Comparison of ENCODE assay signal across 23 mouse cellular contexts in the genomic region with DNA sequence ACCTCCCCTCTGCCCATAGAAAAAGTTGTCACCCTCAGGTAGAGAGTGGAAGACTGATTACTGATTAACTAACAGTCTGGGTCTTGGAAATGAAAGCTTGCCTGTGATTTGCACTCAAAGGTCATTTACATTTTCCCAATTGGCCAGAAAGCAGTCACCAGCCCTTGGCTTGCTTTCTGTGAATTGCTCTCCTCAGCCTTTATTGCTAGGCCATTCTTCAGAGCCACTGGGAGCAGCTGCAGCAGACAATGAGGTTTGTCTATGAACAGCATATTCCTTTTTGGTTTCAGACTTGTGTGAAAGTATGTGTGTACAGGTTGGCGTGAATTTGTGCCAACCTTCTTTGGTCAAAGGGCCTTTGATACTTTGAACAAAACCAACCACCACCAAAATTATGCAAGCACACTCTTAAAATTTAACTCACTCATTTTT. TPM values are rescaled to one million over a fixed set of nuclear protein-coding genes. Genes with fewer than 3 reads are reported as not detected.
DNase-seq lines count a peak whose midpoint lies in the region; ATAC-seq and TF ChIP-seq lines count a peak whose summit lies in the region.
"Had no signal": no experiment of that assay in that cellular context is flagged by ENCODE, and none has a peak within 500 bp of the region (broad histone marks: within the 10 kb centered on the region; RNA-seq: fewer than 3 reads in every experiment).

No protein-coding gene starts in this region.

- H3K4me2 ChIP-seq in liver, embryonic 11.5 days: no peak overlapping the region
- H3K4me2 ChIP-seq: embryonic facial prominence, embryonic 13.5 days; hindbrain, embryonic 15.5 days; limb, embryonic 13.5 days; neural tube, embryonic 12.5 days had no signal

- H3K27ac ChIP-seq in liver, adult 2 months (replicated peaks; ENCODE audit: insufficient read depth, low read depth, low read length): peak overlapping the region; percentile 99
- H3K27ac ChIP-seq in liver, embryonic 11.5 days (ENCODE audit: low read depth, low read length): no peak overlapping the region
- H3K27ac ChIP-seq: embryonic facial prominence, embryonic 13.5 days; forebrain, embryonic 10.5 days; hindbrain, embryonic 15.5 days; limb, embryonic 13.5 days; neural tube, embryonic 12.5 days had no signal

- TF ChIP-seq POLR2A in liver, adult 2 months (IDR thresholded peaks at IDR 0.05; ENCODE audit: extremely low read depth, insufficient read depth, low read length): no peak

- TF ChIP-seq CTCF in liver, adult 2 months (IDR thresholded peaks at IDR 0.05; ENCODE audit: low read depth, low read length): no peak

- no peaks in the 10 kb centered on the region for H3K36me3 ChIP-seq in liver, adult 2 months (ENCODE audit: control insufficient read depth, insufficient read depth, low read length)
- H3K36me3 ChIP-seq in liver, embryonic 11.5 days (ENCODE audit: control insufficient read depth, insufficient read depth, low read length): no peaks in the 10 kb centered on the region
- H3K36me3 ChIP-seq: embryonic facial prominence, embryonic 13.5 days; forebrain, embryonic 10.5 days; hindbrain, embryonic 15.5 days; limb, embryonic 13.5 days; neural tube, embryonic 12.5 days had no signal

- no peaks in the 10 kb centered on the region; the same call in 1 of the 2 replicates for H3K79me2 ChIP-seq in liver, adult 2 months (ENCODE audit: control insufficient read depth, insufficient read depth, low read length)

- DNase-seq in liver, adult 2 months (ENCODE audit: extremely low read depth, low read depth, low spot score): peak; percentile 95
- no peak for DNase-seq in liver, embryonic 11.5 days (ENCODE audit: low spot score)
- DNase-seq in kidney, adult 11 months: peak; percentile 79
- peak; percentile 18 for DNase-seq in kidney, postnatal 10 days
- DNase-seq in yolk sac, embryonic 10.5 days (ENCODE audit: low spot score): peak; percentile 21
- DNase-seq in heart, postnatal 25 days (ENCODE audit: low spot score): no peak
- DNase-seq in adrenal gland, adult 8-10 months: no peak
- DNase-seq: adrenal gland, adult 2 months; cerebellum, postnatal 10 days had no signal

- H3K4me3 ChIP-seq in liver, adult 2 months (ENCODE audit: insufficient read depth, low read depth, low read length): peak overlapping the region; percentile 71
- H3K4me3 ChIP-seq in liver, embryonic 11.5 days (ENCODE audit: low read depth, low read length): no peak overlapping the region
- H3K4me3 ChIP-seq: embryonic facial prominence, embryonic 13.5 days; forebrain, embryonic 10.5 days; hindbrain, embryonic 15.5 days; limb, embryonic 13.5 days; neural tube, embryonic 12.5 days had no signal

- intact Hi-C loops in heart, postnatal 25 days (cut with DNase I): no loop called here

- 11% methylated on average over 1 of the region's 1 CpGs for WGBS in liver, adult 2 months
- WGBS in liver, embryonic 11.5 days: 75% methylated on average over 1 of the region's 1 CpGs

- H3K9ac ChIP-seq in liver, adult 2 months (ENCODE audit: low read depth, low read length): peak overlapping the region; percentile 70
- no peak overlapping the region for H3K9ac ChIP-seq in liver, embryonic 11.5 days (ENCODE audit: low read depth, low read length)
- H3K9ac ChIP-seq: embryonic facial prominence, embryonic 13.5 days; hindbrain, embryonic 15.5 days; limb, embryonic 13.5 days; neural tube, embryonic 12.5 days had no signal

- H3K27me3 ChIP-seq in liver, adult 2 months (ENCODE audit: control insufficient read depth, insufficient read depth, low read length): no peaks in the 10 kb centered on the region
- no peaks in the 10 kb centered on the region for H3K27me3 ChIP-seq in liver, embryonic 11.5 days (replicated peaks; ENCODE audit: control insufficient read depth, insufficient read depth, low read length)
- H3K27me3 ChIP-seq: embryonic facial prominence, embryonic 13.5 days; hindbrain, embryonic 15.5 days; limb, embryonic 13.5 days; neural tube, embryonic 12.5 days had no signal

- H3K4me1 ChIP-seq in liver, adult 2 months (ENCODE audit: control insufficient read depth, insufficient read depth, low read length): peaks cover 2% of the 10 kb centered on the region; the same call in 1 of the 2 replicates
- H3K4me1 ChIP-seq in liver, embryonic 11.5 days (replicated peaks; ENCODE audit: control insufficient read depth, insufficient read depth, low read length): no peaks in the 10 kb centered on the region
- H3K4me1 ChIP-seq: embryonic facial prominence, embryonic 13.5 days; forebrain, embryonic 10.5 days; hindbrain, embryonic 15.5 days; limb, embryonic 13.5 days; neural tube, embryonic 12.5 days had no signal

- ATAC-seq in liver, embryonic 11.5 days (replicated peaks; ENCODE audit: low FRiP score): no peak

- H3K9me3 ChIP-seq in liver, embryonic 11.5 days (ENCODE audit: control insufficient read depth, low read length): no peaks in the 10 kb centered on the region
- H3K9me3 ChIP-seq: embryonic facial prominence, embryonic 13.5 days; forebrain, embryonic 10.5 days; hindbrain, embryonic 15.5 days; limb, embryonic 13.5 days; neural tube, embryonic 12.5 days had no signal

RNA-seq across cellular contexts. Expression of a gene that starts 6.0 kb away (rescaled TPM):
- total RNA-seq in liver, adult 2 months (2014; rRNA removed): 118 and 122 TPM in 2 replicates
- polyA plus RNA-seq in liver, adult 2 months (2012; rRNA removed): 32.7 and 36.3 TPM in 2 replicates
- polyA plus RNA-seq in liver, embryonic 11.5 days (2014; fragmentation: Nextera tagmentation; extraction: Ambion mirVana): 0.12 and 0.65 TPM in 2 replicates
- total RNA-seq in heart, postnatal 25 days (2021): under 1 TPM; 0.36 to 0.45 TPM
- under 1 TPM in 2 of 4 experiments, not detected in 2; 0.08 to 0.20 TPM for total RNA-seq in adrenal gland, adult 8-10 months (2022)
- total RNA-seq: layer of hippocampus, adult 8-10 months had no signal
- polyA plus RNA-seq: embryonic facial prominence, embryonic 13.5 days; forebrain, embryonic 10.5 days had no signal

RNA-seq across cellular contexts. Expression of a gene that starts 21.5 kb away (rescaled TPM):
- total RNA-seq in liver, adult 2 months (2014; rRNA removed): 0.13 TPM in 1 of 2 replicates, not detected in the other
- polyA plus RNA-seq in liver, adult 2 months (2012; rRNA removed): 0.15 TPM in 1 of 2 replicates, not detected in the other
- polyA plus RNA-seq in liver, embryonic 11.5 days (2014; fragmentation: Nextera tagmentation; extraction: Ambion mirVana): not detected in 2 replicates
- total RNA-seq in heart, postnatal 25 days (2021): not detected
- not detected for total RNA-seq in adrenal gland, adult 8-10 months (2022)
- total RNA-seq: adrenal gland, adult 2 months; ES-E14; gastrocnemius, adult 18-20 months; heart, adult 8-10 months; layer of hippocampus, adult 8-10 months; left cerebral cortex, adult 8-10 months; megakaryocyte, adult 5-6 weeks had no signal
- polyA plus RNA-seq: adrenal gland, adult 2 months; embryonic facial prominence, embryonic 13.5 days; forebrain, embryonic 10.5 days; heart, postnatal 0 days; hindbrain, embryonic 15.5 days; limb, embryonic 13.5 days; lung, embryonic 16.5 days; neural tube, embryonic 12.5 days; urinary bladder, adult 2 months had no signal

RNA-seq across cellular contexts. Expression of a gene that starts 49.0 kb away (rescaled TPM):
- 0.13 and 0.46 TPM in 2 replicates for total RNA-seq in liver, adult 2 months (2014; rRNA removed)
- polyA plus RNA-seq in liver, adult 2 months (2012; rRNA removed): not detected in 2 replicates
- polyA plus RNA-seq in liver, embryonic 11.5 days (2014; fragmentation: Nextera tagmentation; extraction: Ambion mirVana): 2.5 and 3.4 TPM in 2 replicates
- 1 to 10 TPM; 1.1 to 1.6 TPM for total RNA-seq in heart, postnatal 25 days (2021)
- total RNA-seq in adrenal gland, adult 8-10 months (2022): 1 to 10 TPM; 2.0 to 3.2 (median 2.3) TPM
- total RNA-seq: ES-E14 had no signal
- polyA plus RNA-seq: adrenal gland, adult 2 months had no signal

Comparison
In these comparisons a context has a peak if more than half of its experiments do, and no peak if none do; other contexts are left out.
1. DNase-seq: peak in liver, adult 2 months (single experiment), kidney, adult 11 months (single experiment), kidney, postnatal 10 days (single experiment) and yolk sac, embryonic 10.5 days (single experiment); none in liver, embryonic 11.5 days (single experiment), heart, postnatal 25 days (single experiment) and adrenal gland, adult 8-10 months (single experiment).
2. RNA of a gene that starts 6.0 kb away (total RNA-seq): 118 to 122 TPM in liver, adult 2 months; 0.36 to 0.45 TPM in heart, postnatal 25 days and 0.08 to 0.20 TPM in adrenal gland, adult 8-10 months; every median in the first group is over 10 times any median in the second.